Mouse (Mus musculus) heart, postnatal 0 days (tissue): Measurements from ENCODE around the gene Sohlh2.

ENCODE experiments used
- CTCF ChIP-seq: IDR thresholded peaks from 2 replicates; pipeline ENCODE4 v1.5.1; 2016; ENCODE audit warnings: antibody characterized with exemption, control low read depth, low read depth
- EP300 ChIP-seq: IDR thresholded peaks from 2 replicates; pipeline ENCODE4 v1.6.1; 2016; ENCODE audit warnings: antibody characterized with exemption, low read depth

- TF ChIP-seq CTCF = no peak
- no peak for TF ChIP-seq EP300
These were observed 9.8 kb downstream of the Sohlh2 start for GRCm38 (mm10) chr3:55191668-55192067.
